Comparison of ENCODE assay signal across 35 mouse cellular contexts in genomic region chr4:130916639-130917038, GRCm38 (mm10). TPM values are rescaled to one million over a fixed set of nuclear protein-coding genes. Genes with fewer than 3 reads are reported as not detected.
A peak's percentile ranks its signal among the peaks of the same experiment; 100 is the strongest.
DNase-seq lines count a peak whose midpoint lies in the region; ATAC-seq and TF ChIP-seq lines count a peak whose summit lies in the region.
"Had no signal": no experiment of that assay in that cellular context is flagged by ENCODE, and none has a peak within 500 bp of the region (broad histone marks: within the 10 kb centered on the region; RNA-seq: fewer than 3 reads in every experiment).

No protein-coding gene starts in this region.

- in situ Hi-C loops in CH12.LX (cut with MboI; ENCODE audit: low pct_ligation_motif_present, low pct_unique_long_range_greater_than_20kb, low sequenced_read_pairs), result no loop called here

- H3K27me3 ChIP-seq in liver, postnatal 0 days (ENCODE audit: insufficient read depth, low read length), result no peaks in the 10 kb centered on the region
- no peaks in the 10 kb centered on the region for H3K27me3 ChIP-seq in liver, embryonic 12.5 days (replicated peaks)
- no peaks in the 10 kb centered on the region for H3K27me3 ChIP-seq in CH12.LX (replicated peaks)
- peaks cover 13% of the 10 kb centered on the region; the same call in 1 of the 2 replicates for H3K27me3 ChIP-seq in limb, embryonic 10.5 days (ENCODE audit: low read depth, poor library complexity, severe bottlenecking)
- H3K27me3 ChIP-seq: embryonic facial prominence, embryonic 12.5 days; forebrain, embryonic 15.5 days; neural tube, embryonic 12.5 days had no signal

- no peak for TF ChIP-seq RAD21 in CH12.LX (IDR thresholded peaks at IDR 0.05; ENCODE audit: low read depth, low read length)

- peak overlapping the region; percentile 67 for H3K4me2 ChIP-seq in liver, postnatal 0 days (ENCODE audit: low read depth, low read length)
- no peak overlapping the region for H3K4me2 ChIP-seq in liver, embryonic 12.5 days
- H3K4me2 ChIP-seq in CH12.LX (ENCODE audit: insufficient read depth, low read depth, poor library complexity, severe bottlenecking), result peak overlapping the region; percentile 85
- H3K4me2 ChIP-seq: embryonic facial prominence, embryonic 12.5 days; forebrain, embryonic 15.5 days; hindbrain, embryonic 13.5 days; neural tube, embryonic 12.5 days had no signal

- TF ChIP-seq POLR2A in CH12.LX (IDR thresholded peaks at IDR 0.05; ENCODE audit: low read depth, low read length), result no peak

- H3K27ac ChIP-seq in liver, postnatal 0 days (ENCODE audit: low read depth), result peak overlapping the region; percentile 89; the same call in 1 of the 2 replicates
- H3K27ac ChIP-seq in liver, embryonic 12.5 days, result no peak overlapping the region
- peak overlapping the region; percentile 61 for H3K27ac ChIP-seq in CH12.LX (ENCODE audit: insufficient read depth, low read depth)
- H3K27ac ChIP-seq in limb, embryonic 10.5 days, result peak overlapping the region; percentile 9; the same call in 1 of the 2 replicates
- H3K27ac ChIP-seq: embryonic facial prominence, embryonic 12.5 days; forebrain, embryonic 15.5 days; hindbrain, embryonic 13.5 days; midbrain, embryonic 10.5 days; neural tube, embryonic 12.5 days had no signal

- dilution Hi-C loops in CH12.LX (cut with MboI; ENCODE audit: extremely low pct_ligation_motif_present, extremely low pct_unique_long_range_greater_than_20kb, low sequenced_read_pairs), result no loop called here

- TF ChIP-seq EP300 in liver, postnatal 0 days (IDR thresholded peaks at IDR 0.05; ENCODE audit: low read depth), result no peak
- TF ChIP-seq EP300 in CH12.LX (IDR thresholded peaks at IDR 0.05; ENCODE audit: low read length), result no peak

- no peak for TF ChIP-seq CTCF in liver, postnatal 0 days (IDR thresholded peaks at IDR 0.05; ENCODE audit: low read depth)
- TF ChIP-seq CTCF in CH12.LX (conservative IDR thresholded peaks at IDR 0.05 in 1 of 2, IDR thresholded peaks at IDR 0.05 in 1 of 2; ENCODE audit: low read depth in 2 of 2, low read length in 2 of 2), result no peak

- peaks cover 93% of the 10 kb centered on the region for H3K79me2 ChIP-seq in CH12.LX (replicated peaks; ENCODE audit: control insufficient read depth, extremely low read depth, insufficient read depth, poor library complexity, severe bottlenecking)

- peak overlapping the region; percentile 41; the same call in 1 of the 2 replicates for H3K4me3 ChIP-seq in liver, postnatal 0 days (ENCODE audit: low read depth, low read length)
- H3K4me3 ChIP-seq in liver, embryonic 12.5 days, result no peak overlapping the region
- H3K4me3 ChIP-seq in CH12.LX (replicated peaks in 1 of 3; ENCODE audit: low read depth in 2 of 3, low read length in 2 of 3, poor library complexity in 1 of 3), result peak overlapping the region; percentile 68 to 84 (median 75)
- no peak overlapping the region for H3K4me3 ChIP-seq in limb, embryonic 10.5 days
- H3K4me3 ChIP-seq: embryonic facial prominence, embryonic 12.5 days; forebrain, embryonic 15.5 days; hindbrain, embryonic 13.5 days; midbrain, embryonic 10.5 days; myocyte; neural tube, embryonic 12.5 days had no signal

- no peaks in the 10 kb centered on the region for H3K9me3 ChIP-seq in liver, postnatal 0 days (ENCODE audit: low read length)
- H3K9me3 ChIP-seq in liver, embryonic 12.5 days (replicated peaks), result no peaks in the 10 kb centered on the region
- no peaks in the 10 kb centered on the region for H3K9me3 ChIP-seq in CH12.LX (replicated peaks; ENCODE audit: low read length)
- no peaks in the 10 kb centered on the region for H3K9me3 ChIP-seq in limb, embryonic 10.5 days (replicated peaks)
- H3K9me3 ChIP-seq: embryonic facial prominence, embryonic 12.5 days; forebrain, embryonic 15.5 days; hindbrain, embryonic 13.5 days; midbrain, embryonic 10.5 days; neural tube, embryonic 12.5 days had no signal

- WGBS in liver, postnatal 0 days (ENCODE audit: insufficient replicate concordance), result 60% methylated on average over 7 of the region's 7 CpGs
- 63% methylated on average over 7 of the region's 7 CpGs for WGBS in liver, embryonic 12.5 days (ENCODE audit: insufficient replicate concordance)
- WGBS in limb, embryonic 10.5 days, result 83% methylated on average over 7 of the region's 7 CpGs

- no peak for DNase-seq in liver, postnatal 0 days
- DNase-seq in A20 (ENCODE audit: low read depth, low spot score), result peak; percentile 41
- DNase-seq in CH12.LX (ENCODE audit: extremely low read depth), result no peak
- DNase-seq in limb, embryonic 10.5 days (ENCODE audit: low spot score), result no peak
- no peak for DNase-seq in cerebellum, postnatal 10 days
- DNase-seq: adrenal gland, adult 8-10 months; cerebellum, adult 11 months; cerebellum, adult 9-10 months; embryo, embryonic 11 days; gastrocnemius, postnatal 36 days; heart, postnatal 14 days; kidney, adult 9 months; kidney, postnatal 10 days; layer of hippocampus, adult 9-11 months; liver; lung, adult 18-20 months; lung, postnatal 4 days; right cerebral cortex, postnatal 4 days; thymus, postnatal 25 days had no signal

- H3K9ac ChIP-seq in liver, postnatal 0 days (replicated peaks), result no peak overlapping the region
- no peak overlapping the region for H3K9ac ChIP-seq in liver, embryonic 12.5 days
- H3K9ac ChIP-seq in CH12.LX (ENCODE audit: insufficient read depth, low read depth), result peak overlapping the region; percentile 98
- H3K9ac ChIP-seq: embryonic facial prominence, embryonic 12.5 days; forebrain, embryonic 15.5 days; hindbrain, embryonic 13.5 days; neural tube, embryonic 12.5 days had no signal

- no peaks in the 10 kb centered on the region for H3K36me3 ChIP-seq in liver, postnatal 0 days (replicated peaks; ENCODE audit: insufficient read depth, low read length)
- no peaks in the 10 kb centered on the region for H3K36me3 ChIP-seq in liver, embryonic 12.5 days
- peaks cover 27 to 59% of the 10 kb centered on the region in 2 experiments for H3K36me3 ChIP-seq in CH12.LX (replicated peaks in 1 of 2; ENCODE audit: control insufficient read depth in 1 of 2, insufficient read depth in 1 of 2, low read length in 1 of 2)
- H3K36me3 ChIP-seq in limb, embryonic 10.5 days, result no peaks in the 10 kb centered on the region
- H3K36me3 ChIP-seq: embryonic facial prominence, embryonic 12.5 days; forebrain, embryonic 15.5 days; hindbrain, embryonic 13.5 days; midbrain, embryonic 10.5 days; neural tube, embryonic 12.5 days had no signal

- no peak for ATAC-seq in liver, postnatal 0 days
- no peak for ATAC-seq in liver, embryonic 12.5 days
- ATAC-seq in activated CD4-positive, CD25-positive, alpha-beta regulatory T cell, adult 4 months, result no peak
- ATAC-seq: forebrain, embryonic 15.5 days; intestine, postnatal 0 days; lung, postnatal 0 days had no signal

- peaks cover 25% of the 10 kb centered on the region for H3K4me1 ChIP-seq in liver, postnatal 0 days (ENCODE audit: insufficient read depth)
- H3K4me1 ChIP-seq in liver, embryonic 12.5 days, result peaks cover 81% of the 10 kb centered on the region
- H3K4me1 ChIP-seq in CH12.LX (ENCODE audit: control insufficient read depth in 1 of 2, insufficient read depth in 2 of 2), result peaks cover 19 to 66% of the 10 kb centered on the region in 2 experiments
- H3K4me1 ChIP-seq in limb, embryonic 10.5 days, result peaks cover 59% of the 10 kb centered on the region

TF ChIP-seq in CH12.LX, 34 proteins besides CTCF, POLR2A, EP300 and RAD21:
- TF ChIP-seq ZKSCAN1 (IDR thresholded peaks at IDR 0.05; ENCODE audit: borderline replicate concordance, low read depth, low read length) (no peak), ETS1 (conservative IDR thresholded peaks at IDR 0.05; ENCODE audit: low read depth, low read length) (no peak), ZC3H11A (IDR thresholded peaks at IDR 0.05; ENCODE audit: low read depth, low read length) (no peak), CHD1 (IDR thresholded peaks at IDR 0.05; ENCODE audit: low read depth, low read length) (0 out of 2 replicates have a peak, but pooled peaks have one; percentile 40), GABPA (IDR thresholded peaks at IDR 0.05; ENCODE audit: insufficient replicate concordance, low read depth, low read length) (no peak), MYC (IDR thresholded peaks at IDR 0.05; ENCODE audit: low read depth, low read length) (no peak)
TF ChIP-seq in CH12.LX: peak in this region for 1.

RNA-seq across cellular contexts. Expression of gene Laptm5, which starts 3.7 kb away (rescaled TPM):
- polyA plus RNA-seq in liver, postnatal 0 days (2015; fragmentation: Nextera tagmentation; extraction: Ambion mirVana), result 109 and 113 TPM in 2 replicates
- polyA plus RNA-seq in liver, embryonic 12.5 days (2016; fragmentation: Nextera tagmentation; extraction: Ambion mirVana), result 61.1 and 64.3 TPM in 2 replicates
- total RNA-seq in CH12.LX (2012; rRNA removed) (182 and 225 TPM in 2 replicates), CH12.LX (2014; rRNA removed) (32.3 and 41.1 TPM in 2 replicates)
- polyA plus RNA-seq in CH12.LX (2012; ENCODE audit: insufficient read length, low read depth), result 486 and 594 TPM in 2 replicates
- 10.5 and 15.4 TPM in 2 replicates for polyA plus RNA-seq in limb, embryonic 10.5 days (2016; fragmentation: Nextera tagmentation; extraction: Ambion mirVana)
- polyA plus RNA-seq in activated CD4-positive, CD25-positive, alpha-beta regulatory T cell, adult 4 months (2017; shearing (Covaris generic)), result 1,000 to 10,000 TPM; 1,545 to 2,139 TPM

RNA-seq across cellular contexts. Expression of gene Matn1, which starts 27.5 kb away (rescaled TPM):
- 0.05 TPM in 1 of 2 replicates, not detected in the other for polyA plus RNA-seq in liver, postnatal 0 days (2015; fragmentation: Nextera tagmentation; extraction: Ambion mirVana)
- polyA plus RNA-seq in liver, embryonic 12.5 days (2016; fragmentation: Nextera tagmentation; extraction: Ambion mirVana), result 0.12 and 0.17 TPM in 2 replicates
- total RNA-seq in CH12.LX (2012; rRNA removed) (1.8 and 3.5 TPM in 2 replicates), CH12.LX (2014; rRNA removed) (0.30 and 0.52 TPM in 2 replicates)
- 0.37 and 0.76 TPM in 2 replicates for polyA plus RNA-seq in CH12.LX (2012; ENCODE audit: insufficient read length, low read depth)
- 0.23 TPM in 1 of 2 replicates, not detected in the other for polyA plus RNA-seq in limb, embryonic 10.5 days (2016; fragmentation: Nextera tagmentation; extraction: Ambion mirVana)
- polyA plus RNA-seq in activated CD4-positive, CD25-positive, alpha-beta regulatory T cell, adult 4 months (2017; shearing (Covaris generic)), result under 1 TPM in 1 of 2 experiments, not detected in 1; 0.23 TPM
- total RNA-seq: adrenal gland, adult 8-10 months; adrenal gland, postnatal 4 days; gastrocnemius, adult 18-20 months; gastrocnemius, postnatal 36 days; heart, adult 8-10 months; heart, postnatal 14 days; midbrain, postnatal 0 days had no signal
- polyA plus RNA-seq: forebrain, embryonic 15.5 days; heart, embryonic 14.5 days; intestine, postnatal 0 days; large intestine, adult 2 months; lung, postnatal 0 days; midbrain, embryonic 10.5 days; myocyte had no signal

Comparison
In these comparisons a context has a peak if more than half of its experiments do, and no peak if none do; other contexts are left out.
1. H3K4me3 ChIP-seq: peak in liver, postnatal 0 days (single experiment) and CH12.LX (3 of 3); none in liver, embryonic 12.5 days (single experiment) and limb, embryonic 10.5 days (single experiment).